Mouse (Mus musculus) spleen, embryonic (tissue): ENCODE measurements around the gene Fas.

Source experiments
- CTCF ChIA-PET: fragments of 350-600 bp; sonication (Branson Sonifier 250); formaldehyde crosslinking; loops from one replicate; lab custom pipeline; 2022; lab: Charles Lee

Gene Fas

GRCm38 (mm10) chr19:34289948-34290789 is at the start of gene Fas:
Gene Fas, plus strand, starts transcription at chr19:34290666.
- CTCF ChIA-PET = no interaction called here

GRCm38 (mm10) chr19:34241247-34241915 is 49.1 kb upstream of the Fas start:
- CTCF ChIA-PET = interaction anchor here (0.7 kb wide), 1 partner anchor 95 kb away, joined by 3 read pairs; no protein-coding TSS in a partner anchor

GRCm38 (mm10) chr19:34242925-34243324 is 47.5 kb upstream of the Fas start:
- CTCF ChIA-PET = interaction anchor here (1.0 to 1.7 kb wide), 3 partner anchors 28 to 239 kb away, joined by 3 to 9 read pairs (median 3); no protein-coding TSS in a partner anchor

- CTCF ChIA-PET = interaction anchor here (0.6 to 1.7 kb wide), 5 partner anchors 21 to 237 kb away, joined by 3 to 9 read pairs (median 3); no protein-coding TSS in a partner anchor
These were observed 46.4 kb upstream of the Fas start for GRCm38 (mm10) chr19:34244056-34244455.

- CTCF ChIA-PET = interaction anchor here (0.6 to 0.7 kb wide), 2 partner anchors 37 to 987 kb away, joined by 6 to 13 read pairs; no protein-coding TSS in a partner anchor
These were observed 41.9 kb upstream of the Fas start for GRCm38 (mm10) chr19:34248558-34248957.

GRCm38 (mm10) chr19:34250621-34251020 is 39.8 kb upstream of the Fas start:
- CTCF ChIA-PET = no interaction called here

- CTCF ChIA-PET = no interaction called here
These were observed 38.6 kb upstream of the Fas start for GRCm38 (mm10) chr19:34251900-34252299.

GRCm38 (mm10) chr19:34252450-34252849 is 38.0 kb upstream of the Fas start:
- CTCF ChIA-PET = no interaction called here

- CTCF ChIA-PET = no interaction called here
These were observed 36.2 kb upstream of the Fas start for GRCm38 (mm10) chr19:34254101-34254879.

- CTCF ChIA-PET = no interaction called here
These were observed 35.4 kb upstream of the Fas start, which contains the start of gene Acta2 for GRCm38 (mm10) chr19:34254880-34255681. Gene Acta2, minus strand, starts transcription at chr19:34255590.

GRCm38 (mm10) chr19:34256149-34256548 is 34.3 kb upstream of the Fas start:
- CTCF ChIA-PET = no interaction called here

GRCm38 (mm10) chr19:34256936-34257335 is 33.5 kb upstream of the Fas start:
- CTCF ChIA-PET = no interaction called here

- CTCF ChIA-PET = no interaction called here
These were observed 28.0 kb upstream of the Fas start for GRCm38 (mm10) chr19:34262273-34262974.

GRCm38 (mm10) chr19:34265604-34266193 is 24.8 kb upstream of the Fas start:
- CTCF ChIA-PET = interaction anchor here (1.0 kb wide), 1 partner anchor 22 kb away, joined by 3 read pairs; no protein-coding TSS in a partner anchor

GRCm38 (mm10) chr19:34268991-34269390 is 21.5 kb upstream of the Fas start:
- CTCF ChIA-PET = no interaction called here

- CTCF ChIA-PET = interaction anchor here (0.9 kb wide), 1 partner anchor 28 kb away, joined by 3 read pairs; no protein-coding TSS in a partner anchor
These were observed 20.2 kb upstream of the Fas start for GRCm38 (mm10) chr19:34270106-34270726.

- CTCF ChIA-PET = interaction anchor here (0.9 kb wide), 1 partner anchor 29 kb away, joined by 3 read pairs; no protein-coding TSS in a partner anchor
These were observed 19.5 kb upstream of the Fas start for GRCm38 (mm10) chr19:34270824-34271464.

GRCm38 (mm10) chr19:34273073-34273472 is 17.4 kb upstream of the Fas start:
- CTCF ChIA-PET = no interaction called here
